Mouse (Mus musculus) CD4-positive naive resting alpha-beta T cell, adult 76 days (primary cell): ENCODE data around the gene Trim13. TPM values are rescaled to one million over a fixed set of nuclear protein-coding genes. Genes with fewer than 3 reads are reported as not detected.

ENCODE experiments used
- total RNA-seq: library from RNA; stranded (reverse); gene quantifications from one replicate; pipeline ENCODE4 v1.2.4, GENCODE M21; 2023

The Trim13 gene
- 25.4 TPM for total RNA-seq

GRCm38 (mm10) chr14:61597968-61598367 lies at the start of gene Trim13:
Gene Trim13, plus strand, starts transcription at chr14:61598247.

GRCm38 (mm10) chr14:61556289-61557147 lies 41.5 kb upstream of the Trim13 start, which contains the start of gene Spryd7:
Gene Spryd7, minus strand, starts transcription at chr14:61556886.

GRCm38 (mm10) chr14:61607157-61607556 lies 9.1 kb downstream of the Trim13 start, which contains the start of gene Kcnrg:
Gene Kcnrg, plus strand, starts transcription at chr14:61607457.

Other genes starting within 250 kb of the Trim13 start
- gene Ebpl, start 237.8 kb upstream of the Trim13 start, total RNA-seq: 2.6 TPM
- gene Kpna3, start 158.4 kb upstream of the Trim13 start, total RNA-seq: 24.8 TPM
- gene Spryd7, start 41.4 kb upstream of the Trim13 start, total RNA-seq: 8.1 TPM
- gene Kcnrg, start 9.2 kb downstream of the Trim13 start, total RNA-seq: 3.2 TPM